Mouse (Mus musculus) CD4-positive, CD25-positive, alpha-beta regulatory T cell, adult 4 months (primary cell): ENCODE results near the gene Hnrnpa3. TPM values are rescaled to one million over a fixed set of nuclear protein-coding genes. Genes with fewer than 3 reads are reported as not detected.

Experiments used
- ATAC-seq: one replicate; pipeline ENCODE4 v1.8.0; 2017
- polyA plus RNA-seq, 2 experiments: library from polyadenylated mRNA; unstranded; fragments of 100-300 nt; shearing (Covaris generic); gene quantifications; one replicate each; pipeline ENCODE4 v1.2.1; 2017

The Hnrnpa3 gene
- polyA plus RNA-seq, 2 experiments from 2014 or later: 113 to 198 TPM

GRCm38 (mm10) chr2:75704234-75705161 is 45.4 kb downstream of the Hnrnpa3 start, which contains the start of gene Nfe2l2:
Gene Nfe2l2 (minus strand): TSS chr2:75704641.
- peak; percentile 56 for ATAC-seq

GRCm38 (mm10) chr2:75705162-75705752 is 46.2 kb downstream of the Hnrnpa3 start:
- no peak for ATAC-seq

- no peak for ATAC-seq
Observed at GRCm38 (mm10) chr2:75706435-75706834, 47.4 kb downstream of the Hnrnpa3 start.

GRCm38 (mm10) chr2:75707420-75707819 is 48.4 kb downstream of the Hnrnpa3 start:
- no peak for ATAC-seq

- no peak for ATAC-seq
Observed at GRCm38 (mm10) chr2:75713083-75713482, 54.0 kb downstream of the Hnrnpa3 start.

- no peak for ATAC-seq
Observed at GRCm38 (mm10) chr2:75714766-75715165, 55.7 kb downstream of the Hnrnpa3 start.

GRCm38 (mm10) chr2:75716046-75717016 is 57.3 kb downstream of the Hnrnpa3 start:
- ATAC-seq: no peak

Other genes starting within 250 kb of the Hnrnpa3 start
- 10 to 100 TPM; 41.7 to 45.5 TPM for gene Nfe2l2, start 45.4 kb downstream of the Hnrnpa3 start, polyA plus RNA-seq
- 10 to 100 TPM; 19.7 to 23.0 TPM for gene Agps, start 172.9 kb downstream of the Hnrnpa3 start, polyA plus RNA-seq